Mouse (Mus musculus): Measurements from ENCODE around the gene Sdcbp2.

GRCm38 (mm10) chr2:151575119-151575698 lies 2.8 kb downstream of the Sdcbp2 start:
- no peak for TF ChIP-seq POLR2A (IDR thresholded peaks at IDR 0.05; ENCODE audit: low read depth, low read length)
- no peak for TF ChIP-seq CTCF (conservative IDR thresholded peaks at IDR 0.05; ENCODE audit: insufficient read depth, insufficient read length, low read depth, low read length)
